Mouse (Mus musculus) lung, embryonic 16.5 days (tissue): Measurements from ENCODE around the gene Rpl13a. TPM values are rescaled to one million over a fixed set of nuclear protein-coding genes. Genes with fewer than 3 reads are reported as not detected.

ENCODE experiments used
- ATAC-seq: fragments of 200-750 bp; cut with Nextera tagmentation; 2 replicates; pipeline ENCODE4 v1.8.0; 2017; ENCODE audit warnings: low read depth, mild to moderate bottlenecking, moderate library complexity
- H3K27ac ChIP-seq: fragments of 300-500 bp; sonication (generic); 2 replicates; pipeline ENCODE4 v1.5.1; 2014; ENCODE audit warnings: mild to moderate bottlenecking, control low read depth, low read length
- H3K27me3 ChIP-seq: fragments of 300-500 bp; sonication (generic); 2 replicates; pipeline ENCODE4 v1.6.1; 2014; ENCODE audit warnings: low read depth, low read length, mixed read lengths; ENCODE audit not compliant: control insufficient read depth, insufficient read depth
- H3K36me3 ChIP-seq: fragments of 300-500 bp; sonication (generic); 2 replicates; pipeline ENCODE4 v1.6.1; 2014; ENCODE audit warnings: low read length; ENCODE audit not compliant: control insufficient read depth, insufficient read depth
- H3K4me1 ChIP-seq: fragments of 300-500 bp; sonication (generic); replicated peaks from 2 replicates; pipeline ENCODE4 v1.6.1; 2014; ENCODE audit warnings: low read length, mixed read lengths; ENCODE audit not compliant: control insufficient read depth, insufficient read depth
- H3K4me2 ChIP-seq: fragments of 300-500 bp; sonication (generic); 2 replicates; pipeline ENCODE4 v1.6.1; 2014; ENCODE audit warnings: low read depth, low read length, control low read depth
- H3K4me3 ChIP-seq: fragments of 300-500 bp; sonication (generic); 2 replicates; pipeline ENCODE4 v1.5.1; 2014; ENCODE audit warnings: mild to moderate bottlenecking, low read length, control low read depth
- H3K9ac ChIP-seq: fragments of 300-500 bp; sonication (generic); 2 replicates; pipeline ENCODE4 v1.6.1; 2014; ENCODE audit warnings: low read length, control low read depth
- H3K9me3 ChIP-seq: fragments of 300-500 bp; sonication (generic); 2 replicates; pipeline ENCODE4 v1.6.1; 2016; ENCODE audit warnings: low read length; ENCODE audit not compliant: control insufficient read depth
- WGBS: fragments of 180-500 bp; shearing (Covaris S2); extraction: QIAGEN DNeasy Blood & Tissue Kit; methylation state at CpG from one replicate; pipeline ENCODE4 v1.1.7; 2014; 5-methylcytosine and 5-hydroxymethylcytosine counted together
- polyA plus RNA-seq: library from polyadenylated mRNA; unstranded; fragments of >200 nt; fragmentation: Nextera tagmentation; extraction: Ambion mirVana; gene quantifications from 2 replicates; pipeline ENCODE4 v1.2.1, GENCODE M21; 2015

Gene Rpl13a
- polyA plus RNA-seq, 1 experiment from 2014 or later, result 1,289 TPM

- 64% methylated on average over 25 of the region's 25 CpGs for WGBS
- Histone ChIP-seq H3K4me3 (no peak overlapping the region), H3K9me3 (no peaks in the 10 kb centered on the region), H3K27ac (peak overlapping the region; percentile 76), H3K9ac (peak overlapping the region; percentile 45), H3K4me1 (peaks cover 7% of the 10 kb centered on the region; the same call in 1 of the 2 replicates), H3K36me3 (peaks cover 30% of the 10 kb centered on the region), H3K4me2 (0 out of 2 replicates have a peak overlapping the region, but pooled peaks have one; percentile 14), H3K27me3 (no peaks in the 10 kb centered on the region)
- peak; percentile 30 for ATAC-seq
These were observed 45.9 kb downstream of the Rpl13a start for GRCm38 (mm10) chr7:45082401-45083299.

GRCm38 (mm10) chr7:45081016-45081415 lies 47.5 kb downstream of the Rpl13a start:
- ATAC-seq, result no peak
- WGBS, result 50% methylated on average over 5 of the region's 5 CpGs

GRCm38 (mm10) chr7:45079856-45080255 lies 48.7 kb downstream of the Rpl13a start:
- no peak overlapping the region for H3K27ac ChIP-seq

More at GRCm38 (mm10) chr7:45081016-45081415, 47.5 kb downstream of the Rpl13a start:
- no peak overlapping the region for H3K9ac ChIP-seq
- no peaks in the 10 kb centered on the region for H3K27me3 ChIP-seq
- H3K4me1 ChIP-seq, result peaks cover 7% of the 10 kb centered on the region; the same call in 1 of the 2 replicates
- H3K4me3 ChIP-seq, result no peak overlapping the region
- H3K9me3 ChIP-seq, result no peaks in the 10 kb centered on the region
- H3K36me3 ChIP-seq, result peaks cover 28% of the 10 kb centered on the region
- H3K4me2 ChIP-seq, result no peak overlapping the region
- no peak overlapping the region for H3K27ac ChIP-seq

GRCm38 (mm10) chr7:45078513-45078912 lies 50.0 kb downstream of the Rpl13a start:
- WGBS, result 27% methylated on average over 9 of the region's 9 CpGs

More at GRCm38 (mm10) chr7:45079856-45080255, 48.7 kb downstream of the Rpl13a start:
- no peaks in the 10 kb centered on the region for H3K27me3 ChIP-seq
- H3K4me3 ChIP-seq, result no peak overlapping the region
- peaks cover 7% of the 10 kb centered on the region; the same call in 1 of the 2 replicates for H3K4me1 ChIP-seq
- H3K9me3 ChIP-seq, result no peaks in the 10 kb centered on the region
- peak; percentile 65 for ATAC-seq
- H3K4me2 ChIP-seq, result no peak overlapping the region
- H3K9ac ChIP-seq, result no peak overlapping the region
- 1% methylated on average over 10 of the region's 10 CpGs for WGBS
- peaks cover 29% of the 10 kb centered on the region for H3K36me3 ChIP-seq

GRCm38 (mm10) chr7:45077829-45078228 lies 50.7 kb downstream of the Rpl13a start:
- Histone ChIP-seq H3K4me3 (no peak overlapping the region), H3K4me1 (peaks cover 6% of the 10 kb centered on the region; the same call in 1 of the 2 replicates), H3K9ac (no peak overlapping the region), H3K27me3 (no peaks in the 10 kb centered on the region), H3K4me2 (no peak overlapping the region), H3K9me3 (no peaks in the 10 kb centered on the region), H3K27ac (no peak overlapping the region), H3K36me3 (peaks cover 22% of the 10 kb centered on the region)
- WGBS, result 86% methylated on average over 2 of the region's 2 CpGs
- no peak for ATAC-seq

More at GRCm38 (mm10) chr7:45078513-45078912, 50.0 kb downstream of the Rpl13a start:
- Histone ChIP-seq H3K4me3 (no peak overlapping the region), H3K4me1 (peaks cover 7% of the 10 kb centered on the region; the same call in 1 of the 2 replicates), H3K27me3 (no peaks in the 10 kb centered on the region), H3K27ac (no peak overlapping the region), H3K9me3 (no peaks in the 10 kb centered on the region), H3K36me3 (peaks cover 28% of the 10 kb centered on the region), H3K4me2 (no peak overlapping the region), H3K9ac (no peak overlapping the region)
- peak; percentile 26; the same call in 1 of the 2 replicates for ATAC-seq

- 88% methylated on average over 14 of the region's 14 CpGs for WGBS
- peaks cover 22% of the 10 kb centered on the region for H3K36me3 ChIP-seq
- no peak for ATAC-seq
These were observed 51.2 kb downstream of the Rpl13a start for GRCm38 (mm10) chr7:45077322-45077721.

GRCm38 (mm10) chr7:45076501-45076900 lies 52.1 kb downstream of the Rpl13a start:
- no peak overlapping the region for H3K9ac ChIP-seq
- H3K27ac ChIP-seq, result no peak overlapping the region
- no peak overlapping the region for H3K4me2 ChIP-seq
- 86% methylated on average over 30 of the region's 30 CpGs for WGBS
- no peaks in the 10 kb centered on the region for H3K9me3 ChIP-seq
- no peak for ATAC-seq
- no peak overlapping the region for H3K4me3 ChIP-seq
- H3K4me1 ChIP-seq, result peaks cover 4% of the 10 kb centered on the region; the same call in 1 of the 2 replicates
- H3K27me3 ChIP-seq, result no peaks in the 10 kb centered on the region
- peaks cover 22% of the 10 kb centered on the region for H3K36me3 ChIP-seq

More at GRCm38 (mm10) chr7:45077322-45077721, 51.2 kb downstream of the Rpl13a start:
- H3K27ac ChIP-seq, result no peak overlapping the region
- H3K9me3 ChIP-seq, result no peaks in the 10 kb centered on the region
- no peak overlapping the region for H3K4me3 ChIP-seq
- no peaks in the 10 kb centered on the region for H3K27me3 ChIP-seq
- H3K9ac ChIP-seq, result no peak overlapping the region
- no peak overlapping the region for H3K4me2 ChIP-seq
- H3K4me1 ChIP-seq, result peaks cover 4% of the 10 kb centered on the region; the same call in 1 of the 2 replicates
